Mouse (Mus musculus): ENCODE measurements around the gene Cacna1h.

Gene Cacna1h

GRCm38 (mm10) chr17:25433617-25434606 lies at the start of gene Cacna1h:
Gene Cacna1h (minus strand): TSS chr17:25433783.
- peak; percentile 92 for DNase-seq

GRCm38 (mm10) chr17:25482092-25482491 lies 48.5 kb upstream of the Cacna1h start:
- DNase-seq, result no peak

GRCm38 (mm10) chr17:25480820-25481219 lies 47.2 kb upstream of the Cacna1h start:
- DNase-seq, result no peak

- peak; percentile 89 for DNase-seq
These were observed 46.6 kb upstream of the Cacna1h start for GRCm38 (mm10) chr17:25480152-25480551.

GRCm38 (mm10) chr17:25475946-25476744 lies 42.6 kb upstream of the Cacna1h start:
- no peak for DNase-seq

- DNase-seq, result peak; percentile 94
These were observed 40.9 kb upstream of the Cacna1h start for GRCm38 (mm10) chr17:25474330-25475077.

GRCm38 (mm10) chr17:25472044-25472443 lies 38.5 kb upstream of the Cacna1h start:
- DNase-seq, result no peak

GRCm38 (mm10) chr17:25471418-25471817 lies 37.8 kb upstream of the Cacna1h start:
- DNase-seq, result no peak

GRCm38 (mm10) chr17:25469798-25470197 lies 36.2 kb upstream of the Cacna1h start:
- DNase-seq, result no peak

GRCm38 (mm10) chr17:25468301-25468700 lies 34.7 kb upstream of the Cacna1h start:
- peak; percentile 89 for DNase-seq

- DNase-seq, result peak; percentile 94
These were observed 34.2 kb upstream of the Cacna1h start for GRCm38 (mm10) chr17:25467781-25468180.

GRCm38 (mm10) chr17:25466257-25466656 lies 32.7 kb upstream of the Cacna1h start:
- peak; percentile 86 for DNase-seq

- DNase-seq, result peak; percentile 90
These were observed 30.5 kb upstream of the Cacna1h start for GRCm38 (mm10) chr17:25464091-25464490.

- peak; percentile 88 for DNase-seq
These were observed 29.9 kb upstream of the Cacna1h start for GRCm38 (mm10) chr17:25463326-25463945.

- peak; percentile 95 for DNase-seq
These were observed 28.8 kb upstream of the Cacna1h start for GRCm38 (mm10) chr17:25462236-25462875.

- DNase-seq, result no peak
These were observed 23.0 kb upstream of the Cacna1h start for GRCm38 (mm10) chr17:25456540-25456939.

GRCm38 (mm10) chr17:25454272-25454671 lies 20.7 kb upstream of the Cacna1h start, which contains the start of gene Tekt4:
Gene Tekt4 (plus strand): TSS chr17:25454615.
- DNase-seq, result no peak

- no peak for DNase-seq
These were observed 18.8 kb upstream of the Cacna1h start for GRCm38 (mm10) chr17:25452246-25452965.

GRCm38 (mm10) chr17:25450329-25450728 lies 16.7 kb upstream of the Cacna1h start:
- DNase-seq, result no peak

GRCm38 (mm10) chr17:25447865-25448264 lies 14.3 kb upstream of the Cacna1h start:
- DNase-seq, result no peak

- no peak for DNase-seq
These were observed 12.3 kb upstream of the Cacna1h start for GRCm38 (mm10) chr17:25445841-25446240.

All from heart, adult 11 months (tissue).